Mouse (Mus musculus): ENCODE results near the gene Babam2.

GRCm38 (mm10) chr5:31835691-31836090 lies 138.2 kb downstream of the Babam2 start:
- TF ChIP-seq TCF12 (IDR thresholded peaks at IDR 0.05; ENCODE audit: insufficient read depth, poor library complexity, severe bottlenecking) (no peak), TCF3 (IDR thresholded peaks at IDR 0.05; ENCODE audit: insufficient read length, low read depth) (no peak), MAX (IDR thresholded peaks at IDR 0.05; ENCODE audit: low read depth) (no peak), POLR2A (IDR thresholded peaks at IDR 0.05; ENCODE audit: insufficient read length, low read depth) (no peak), MYOG (IDR thresholded peaks at IDR 0.05; ENCODE audit: control insufficient read depth in 1 of 3, insufficient read depth in 1 of 3, insufficient read length in 2 of 3, low read depth in 2 of 3) (no peak), SRF (IDR thresholded peaks at IDR 0.05; ENCODE audit: control insufficient read depth, insufficient read length, low read depth) (no peak), CEBPB (IDR thresholded peaks at IDR 0.05; ENCODE audit: insufficient read depth, poor library complexity, severe bottlenecking) (0 out of 2 replicates have a peak, but pooled peaks have one; percentile 3)
